Mouse (Mus musculus): ENCODE data around the gene Ccdc154. TPM values are rescaled to one million over a fixed set of nuclear protein-coding genes. Genes with fewer than 3 reads are reported as not detected.

Ccdc154 gene
- polyA plus RNA-seq, 1 experiment from 2014 or later, result not detected

- no peak for DNase-seq
- H3K36me3 ChIP-seq (replicated peaks; ENCODE audit: insufficient read depth, low read length), result peaks cover 33% of the 10 kb centered on the region
- H3K27me3 ChIP-seq (ENCODE audit: insufficient read depth, low read length), result no peaks in the 10 kb centered on the region
- peaks cover 25% of the 10 kb centered on the region for H3K4me1 ChIP-seq (ENCODE audit: insufficient read depth)
- no peak for ATAC-seq
- H3K9ac ChIP-seq (replicated peaks), result no peak overlapping the region
- no peaks in the 10 kb centered on the region for H3K9me3 ChIP-seq (ENCODE audit: low read length)
- TF ChIP-seq CTCF (IDR thresholded peaks at IDR 0.05; ENCODE audit: low read depth) (no peak), EP300 (IDR thresholded peaks at IDR 0.05; ENCODE audit: low read depth) (no peak)
- H3K4me2 ChIP-seq (ENCODE audit: low read depth, low read length), result no peak overlapping the region
- H3K27ac ChIP-seq (ENCODE audit: low read depth), result no peak overlapping the region
- H3K4me3 ChIP-seq (ENCODE audit: low read depth, low read length), result no peak overlapping the region
- 84% methylated on average over 9 of the region's 9 CpGs for WGBS (ENCODE audit: insufficient replicate concordance)
These were observed 56.7 kb downstream of the Ccdc154 start for GRCm38 (mm10) chr17:25218967-25219366.

GRCm38 (mm10) chr17:25219492-25220295 lies 57.4 kb downstream of the Ccdc154 start:
- DNase-seq (no peak), ATAC-seq (no peak)
- Histone ChIP-seq H3K27ac (ENCODE audit: low read depth) (no peak overlapping the region), H3K9me3 (ENCODE audit: low read length) (no peaks in the 10 kb centered on the region), H3K36me3 (replicated peaks; ENCODE audit: insufficient read depth, low read length) (peaks cover 25% of the 10 kb centered on the region), H3K4me3 (ENCODE audit: low read depth, low read length) (no peak overlapping the region), H3K4me2 (ENCODE audit: low read depth, low read length) (no peak overlapping the region), H3K27me3 (ENCODE audit: insufficient read depth, low read length) (no peaks in the 10 kb centered on the region), H3K9ac (replicated peaks) (no peak overlapping the region), H3K4me1 (ENCODE audit: insufficient read depth) (peaks cover 30% of the 10 kb centered on the region)
- TF ChIP-seq CTCF (IDR thresholded peaks at IDR 0.05; ENCODE audit: low read depth) (no peak), EP300 (IDR thresholded peaks at IDR 0.05; ENCODE audit: low read depth) (no peak)
- 80% methylated on average over 15 of the region's 15 CpGs for WGBS (ENCODE audit: insufficient replicate concordance)

GRCm38 (mm10) chr17:25220746-25221145 lies 58.5 kb downstream of the Ccdc154 start:
- peaks cover 38% of the 10 kb centered on the region for H3K4me1 ChIP-seq (ENCODE audit: insufficient read depth)
- H3K4me2 ChIP-seq (ENCODE audit: low read depth, low read length), result no peak overlapping the region
- H3K9me3 ChIP-seq (ENCODE audit: low read length), result no peaks in the 10 kb centered on the region
- H3K27ac ChIP-seq (ENCODE audit: low read depth), result no peak overlapping the region
- H3K4me3 ChIP-seq (ENCODE audit: low read depth, low read length), result no peak overlapping the region
- TF ChIP-seq EP300 (IDR thresholded peaks at IDR 0.05; ENCODE audit: low read depth) (no peak), CTCF (IDR thresholded peaks at IDR 0.05; ENCODE audit: low read depth) (no peak)
- ATAC-seq, result no peak
- H3K36me3 ChIP-seq (replicated peaks; ENCODE audit: insufficient read depth, low read length), result peaks cover 18% of the 10 kb centered on the region
- 96% methylated on average over 1 of the region's 1 CpGs for WGBS (ENCODE audit: insufficient replicate concordance)
- H3K9ac ChIP-seq (replicated peaks), result no peak overlapping the region; the same call in 1 of the 2 replicates
- DNase-seq, result no peak
- no peaks in the 10 kb centered on the region for H3K27me3 ChIP-seq (ENCODE audit: insufficient read depth, low read length)

Other genes starting within 250 kb of the Ccdc154 start
- gene Mapk8ip3, start 225.5 kb upstream of the Ccdc154 start, polyA plus RNA-seq (2015; fragmentation: Nextera tagmentation; extraction: Ambion mirVana), result 4.0 and 4.5 TPM in 2 replicates
- gene Jpt2, start 201.8 kb upstream of the Ccdc154 start, polyA plus RNA-seq (2015; fragmentation: Nextera tagmentation; extraction: Ambion mirVana), result 22.4 and 25.1 TPM in 2 replicates
- gene Cramp1l, start 146.7 kb upstream of the Ccdc154 start, polyA plus RNA-seq (2015; fragmentation: Nextera tagmentation; extraction: Ambion mirVana), result 1.4 and 1.8 TPM in 2 replicates
- 36.9 and 42.7 TPM in 2 replicates for gene Ift140, start 146.4 kb upstream of the Ccdc154 start, polyA plus RNA-seq (2015; fragmentation: Nextera tagmentation; extraction: Ambion mirVana)
- gene Tmem204, start 78.9 kb upstream of the Ccdc154 start, polyA plus RNA-seq (2015; fragmentation: Nextera tagmentation; extraction: Ambion mirVana), result 8.3 and 9.4 TPM in 2 replicates
- 5.3 and 5.7 TPM in 2 replicates for gene Telo2, start 46.5 kb upstream of the Ccdc154 start, polyA plus RNA-seq (2015; fragmentation: Nextera tagmentation; extraction: Ambion mirVana)
- gene Ptx4, start 41.7 kb upstream of the Ccdc154 start, polyA plus RNA-seq (2015; fragmentation: Nextera tagmentation; extraction: Ambion mirVana), result not detected in 2 replicates
- 7.3 and 8.6 TPM in 2 replicates for gene Clcn7, start 29.1 kb upstream of the Ccdc154 start, polyA plus RNA-seq (2015; fragmentation: Nextera tagmentation; extraction: Ambion mirVana)
- not detected in 2 replicates for gene Gm38655, start 13.0 kb downstream of the Ccdc154 start, polyA plus RNA-seq (2015; fragmentation: Nextera tagmentation; extraction: Ambion mirVana)
- gene BC003965, start 22.1 kb downstream of the Ccdc154 start, polyA plus RNA-seq (2015; fragmentation: Nextera tagmentation; extraction: Ambion mirVana), result 15.6 and 15.8 TPM in 2 replicates
- 2.3 and 3.4 TPM in 2 replicates for gene Unkl, start 25.9 kb downstream of the Ccdc154 start, polyA plus RNA-seq (2015; fragmentation: Nextera tagmentation; extraction: Ambion mirVana)
- gene Gnptg, start 77.7 kb downstream of the Ccdc154 start, polyA plus RNA-seq (2015; fragmentation: Nextera tagmentation; extraction: Ambion mirVana), result 21.2 and 22.8 TPM in 2 replicates
- 19.1 and 19.7 TPM in 2 replicates for gene Tsr3, start 77.7 kb downstream of the Ccdc154 start, polyA plus RNA-seq (2015; fragmentation: Nextera tagmentation; extraction: Ambion mirVana)
- gene Baiap3, start 93.9 kb downstream of the Ccdc154 start, polyA plus RNA-seq (2015; fragmentation: Nextera tagmentation; extraction: Ambion mirVana), result 0.54 and 0.58 TPM in 2 replicates
- 155 and 164 TPM in 2 replicates for gene Ube2i, start 112.2 kb downstream of the Ccdc154 start, polyA plus RNA-seq (2015; fragmentation: Nextera tagmentation; extraction: Ambion mirVana)
- 11.1 and 15.4 TPM in 2 replicates for gene Prss34, start 135.9 kb downstream of the Ccdc154 start, polyA plus RNA-seq (2015; fragmentation: Nextera tagmentation; extraction: Ambion mirVana)
- gene Prss28, start 146.2 kb downstream of the Ccdc154 start, polyA plus RNA-seq (2015; fragmentation: Nextera tagmentation; extraction: Ambion mirVana), result not detected in 2 replicates
- gene Prss29, start 156.2 kb downstream of the Ccdc154 start, polyA plus RNA-seq (2015; fragmentation: Nextera tagmentation; extraction: Ambion mirVana), result not detected in 2 replicates
- 0.06 TPM in 1 of 2 replicates, not detected in the other for gene Tpsab1, start 183.1 kb downstream of the Ccdc154 start, polyA plus RNA-seq (2015; fragmentation: Nextera tagmentation; extraction: Ambion mirVana)
- gene Tpsb2, start 203.8 kb downstream of the Ccdc154 start, polyA plus RNA-seq (2015; fragmentation: Nextera tagmentation; extraction: Ambion mirVana), result 0.75 and 1.6 TPM in 2 replicates
- gene Tpsg1, start 206.8 kb downstream of the Ccdc154 start, polyA plus RNA-seq (2015; fragmentation: Nextera tagmentation; extraction: Ambion mirVana), result 0.21 TPM in 1 of 2 replicates, not detected in the other

All from liver, postnatal 0 days (tissue).